Mouse (Mus musculus) mouse embryonic stem cell (cell line): Measurements from ENCODE around the gene Gm2897.
"Not testable (repeated sequence)": the region's sequence is repeated elsewhere in the genome, so short reads cannot be mapped to it uniquely, and the experiment has no call there.

Source experiments
- in situ Hi-C, 2 experiments: fragments of 300-500 bp; cut with MboI; formaldehyde crosslinking; loops; 1 replicate in 1 of 2; 3 replicates in 1 of 2; pipeline ENCODE4 v1.14.3; 2019 to 2020; ENCODE audit warnings: low sequenced_read_pairs in 2 of 2, low pct_unique_long_range_greater_than_20kb in 1 of 2, mixed read lengths in 1 of 2; ENCODE audit not compliant: unreplicated experiment in 1 of 2

Gm2897 gene

GRCm38 (mm10) chr14:3048727-3049512 lies at the start of gene Gm2897:
Gm2897 (plus strand) TSS chr14:3049285.
- in situ Hi-C loops, result not testable (repeated sequence)

DNA sequence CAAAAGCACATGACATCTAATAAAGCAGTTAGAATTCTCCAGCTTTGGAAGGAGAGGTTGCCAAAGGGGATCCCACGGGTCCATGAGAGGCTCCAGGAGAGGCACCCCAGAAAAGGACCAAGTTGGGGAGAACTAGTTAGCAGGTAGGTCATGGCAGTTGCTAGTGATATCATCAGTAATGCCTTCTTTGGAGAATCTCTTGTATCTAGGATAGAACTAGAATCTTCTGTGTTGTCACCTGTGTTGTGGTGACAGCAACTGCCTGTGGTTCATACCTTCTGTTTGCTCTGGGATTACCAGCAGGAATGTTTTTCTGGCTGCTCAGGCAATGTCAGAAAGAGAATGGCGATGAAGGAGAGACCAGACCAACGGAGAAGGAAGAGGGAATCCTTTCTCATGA lies 19.4 kb upstream of the Gm2897 start, which contains the start of gene Gm2888:
Gene Gm2888, plus strand, starts transcription at position 301 of the 400 bp plus-strand sequence.
- in situ Hi-C loops, result not testable (repeated sequence)

- in situ Hi-C loops, result not testable (repeated sequence)
Observed at GRCm38 (mm10) chr14:3049513-3049800, 372 bp downstream of the Gm2897 start.

DNA sequence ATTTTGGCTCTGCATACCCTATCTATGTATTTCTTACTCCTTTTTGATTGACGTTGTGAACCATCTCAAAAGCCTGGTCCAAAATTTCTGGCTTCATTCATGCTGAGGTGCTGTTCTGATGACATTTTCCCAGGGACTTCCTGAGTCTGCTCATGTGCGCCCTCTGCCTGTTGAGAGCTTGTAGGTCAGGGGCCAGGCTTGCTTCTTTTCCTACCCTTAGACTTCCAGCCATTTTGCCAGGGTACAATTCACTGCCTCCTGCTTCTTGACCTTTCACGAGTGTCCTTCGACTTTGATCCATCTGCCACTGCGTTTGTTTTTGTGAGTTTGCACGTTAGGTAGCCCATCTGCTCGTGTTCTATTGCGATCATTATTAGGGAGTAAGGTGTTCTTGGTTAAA lies 1.0 kb downstream of the Gm2897 start:
- in situ Hi-C loops, result not testable (repeated sequence)

GRCm38 (mm10) chr14:3116051-3116450 lies 67.0 kb downstream of the Gm2897 start:
- in situ Hi-C loops, result not testable (repeated sequence)
